Mouse (Mus musculus): Measurements from ENCODE around the gene Cd52. TPM values are rescaled to one million over a fixed set of nuclear protein-coding genes. Genes with fewer than 3 reads are reported as not detected.

Cd52 gene
- polyA plus RNA-seq (2017; shearing (Covaris generic)), result 1,142 TPM

GRCm38 (mm10) chr4:134094923-134095547 lies at the start of gene Cd52:
Gene Cd52, minus strand, starts transcription at chr4:134095082.

DNA sequence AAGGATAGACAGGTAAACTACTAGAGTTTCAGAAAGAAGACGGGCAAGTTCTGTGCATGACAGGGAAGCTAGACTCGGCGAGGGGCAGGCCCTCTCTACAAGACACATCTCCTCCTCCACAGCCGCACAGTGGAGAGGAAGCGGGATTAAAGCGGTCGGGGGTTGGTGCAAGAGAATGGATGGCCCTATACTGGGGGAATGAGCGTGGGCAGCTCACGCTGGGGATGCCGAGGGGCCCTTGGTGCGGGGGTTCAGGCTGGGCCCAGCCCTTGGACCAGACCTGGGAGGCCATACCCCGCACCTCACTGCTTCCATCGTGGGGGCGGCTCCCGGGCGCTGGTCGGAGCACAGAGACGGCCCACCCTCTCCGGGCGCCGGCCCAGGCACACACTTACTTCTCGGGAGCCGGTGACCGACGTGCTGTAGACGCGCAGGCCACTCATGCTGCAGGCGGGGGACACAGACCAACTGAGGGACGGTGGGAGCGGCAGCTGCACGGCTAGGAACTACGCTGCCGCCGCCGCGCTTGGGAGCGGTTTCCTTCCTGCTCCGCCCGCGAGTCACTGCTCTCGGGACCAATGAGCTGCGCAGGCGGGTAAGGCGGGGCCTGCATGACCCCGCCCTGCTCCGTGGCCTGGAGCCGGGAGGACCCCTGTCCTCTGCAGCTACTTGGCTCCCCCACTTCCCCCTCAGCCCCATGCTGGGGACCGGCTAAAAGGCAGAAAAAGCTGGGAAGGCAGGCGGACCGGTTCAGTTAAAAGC lies 33.5 kb upstream of the Cd52 start, which contains the start of gene Sh3bgrl3:
Gene Sh3bgrl3, minus strand, starts transcription at position 569 of the 762 bp plus-strand sequence.

GRCm38 (mm10) chr4:134101979-134102741 lies 7.3 kb upstream of the Cd52 start, which contains the start of gene Ubxn11:
Gene Ubxn11, plus strand, starts transcription at chr4:134102570.

GRCm38 (mm10) chr4:134060135-134060865 lies 34.6 kb downstream of the Cd52 start, which contains the start of gene Crybg2:
Gene Crybg2, plus strand, starts transcription at chr4:134060815.

GRCm38 (mm10) chr4:134053538-134053937 lies 41.3 kb downstream of the Cd52 start, which contains the start of gene Zfp683:
Gene Zfp683, plus strand, starts transcription at chr4:134053838.

Other genes starting within 250 kb of the Cd52 start
- 164 TPM for gene Rps6ka1, start 207.3 kb downstream of the Cd52 start, polyA plus RNA-seq (2017; shearing (Covaris generic))
- 321 TPM for gene Hmgn2, start 126.4 kb downstream of the Cd52 start, polyA plus RNA-seq (2017; shearing (Covaris generic))
- gene Dhdds, start 94.2 kb downstream of the Cd52 start, polyA plus RNA-seq (2017; shearing (Covaris generic)), result 19.7 TPM
- gene Lin28a, start 76.2 kb downstream of the Cd52 start, polyA plus RNA-seq (2017; shearing (Covaris generic)), result not detected
- not detected for gene Zfp683, start 41.2 kb downstream of the Cd52 start, polyA plus RNA-seq (2017; shearing (Covaris generic))
- gene Crybg2, start 34.3 kb downstream of the Cd52 start, polyA plus RNA-seq (2017; shearing (Covaris generic)), result 9.1 TPM
- gene Ubxn11, start 7.5 kb upstream of the Cd52 start, polyA plus RNA-seq (2017; shearing (Covaris generic)), result 99.9 TPM
- gene Sh3bgrl3, start 33.7 kb upstream of the Cd52 start, polyA plus RNA-seq (2017; shearing (Covaris generic)), result 821 TPM
- 31.3 TPM for gene Cep85, start 92.0 kb upstream of the Cd52 start, polyA plus RNA-seq (2017; shearing (Covaris generic))
- not detected for gene Gm7534, start 107.9 kb upstream of the Cd52 start, polyA plus RNA-seq (2017; shearing (Covaris generic))
- gene Catsper4, start 132.3 kb upstream of the Cd52 start, polyA plus RNA-seq (2017; shearing (Covaris generic)), result not detected
- gene Cnksr1, start 143.3 kb upstream of the Cd52 start, polyA plus RNA-seq (2017; shearing (Covaris generic)), result not detected
- 1.6 TPM for gene E130218I03Rik, start 148.6 kb upstream of the Cd52 start, polyA plus RNA-seq (2017; shearing (Covaris generic))
- 24.3 TPM for gene Zfp593, start 150.5 kb upstream of the Cd52 start, polyA plus RNA-seq (2017; shearing (Covaris generic))
- not detected for gene Gm30191, start 151.9 kb upstream of the Cd52 start, polyA plus RNA-seq (2017; shearing (Covaris generic))
- not detected for gene Grrp1, start 159.0 kb upstream of the Cd52 start, polyA plus RNA-seq (2017; shearing (Covaris generic))
- gene Pdik1l, start 192.8 kb upstream of the Cd52 start, polyA plus RNA-seq (2017; shearing (Covaris generic)), result 11.5 TPM
- not detected for gene Trim63, start 220.0 kb upstream of the Cd52 start, polyA plus RNA-seq (2017; shearing (Covaris generic))
- gene Slc30a2, start 248.1 kb upstream of the Cd52 start, polyA plus RNA-seq (2017; shearing (Covaris generic)), result not detected